Mouse (Mus musculus): ENCODE measurements at regions not wholly inside any gene's neighbourhood (a gene's known extent, or its start where the extent isn't known, plus 50 kb on each side); places are given as distances from the start of the nearest gene placed in this dataset.

DNA sequence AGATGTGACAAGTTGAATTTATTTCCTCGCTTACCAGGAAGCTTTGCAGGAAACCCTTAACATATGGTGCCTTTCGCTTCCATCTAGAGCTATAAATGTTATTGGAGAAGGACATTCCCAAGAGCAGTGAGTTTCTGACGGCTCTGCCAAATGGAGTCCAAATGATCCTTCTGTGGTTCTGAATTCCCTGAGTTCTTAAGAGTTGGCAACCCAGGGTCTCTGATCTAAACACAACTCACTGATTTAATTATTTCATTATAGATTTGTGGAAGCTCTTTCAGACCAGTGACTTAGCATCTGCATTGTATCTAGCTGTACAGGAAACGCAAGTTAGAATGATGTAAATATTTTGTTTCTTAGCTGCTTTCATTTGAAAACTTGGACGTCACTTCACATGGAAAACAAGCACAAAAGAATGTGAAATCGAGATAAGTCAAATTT, 1059.5 kb downstream of the Adgrl2 start:
- no peaks in the 10 kb centered on the region for H3K36me3 ChIP-seq (ENCODE audit: control insufficient read depth, insufficient read depth)
- H3K79me2 ChIP-seq (ENCODE audit: control insufficient read depth, insufficient read depth) = no peaks in the 10 kb centered on the region
- TF ChIP-seq USF1 (IDR thresholded peaks at IDR 0.05; ENCODE audit: low read depth) (no peak), CTCF (IDR thresholded peaks at IDR 0.05; ENCODE audit: control insufficient read depth, insufficient read depth, insufficient read length) (no peak), MYOG (IDR thresholded peaks at IDR 0.05; ENCODE audit: control insufficient read depth, extremely low read depth, insufficient read length) (no peak), CEBPB (IDR thresholded peaks at IDR 0.05; ENCODE audit: low read depth) (no peak), MAX (IDR thresholded peaks at IDR 0.05) (no peak), MYOD1 (IDR thresholded peaks at IDR 0.05; ENCODE audit: control insufficient read depth, insufficient read length, low read depth) (no peak), FOSL1 (IDR thresholded peaks at IDR 0.05; ENCODE audit: insufficient read depth, low read length, poor library complexity, severe bottlenecking) (no peak)
- H3ac ChIP-seq (ENCODE audit: control insufficient read depth, insufficient read length, low read depth) = no peak overlapping the region
- H3K27me3 ChIP-seq (ENCODE audit: control insufficient read depth, insufficient read depth, insufficient read length) = no peaks in the 10 kb centered on the region
- no peaks in the 10 kb centered on the region for H3K79me3 ChIP-seq (ENCODE audit: low read depth)
- no peak overlapping the region for H3K4me3 ChIP-seq (ENCODE audit: insufficient read depth, poor library complexity, severe bottlenecking)

GRCm38 (mm10) chr3:147920181-147920580, 1068.0 kb downstream of the Ttll7 start:
- TF ChIP-seq MYOG (IDR thresholded peaks at IDR 0.05; ENCODE audit: control insufficient read depth, extremely low read depth, insufficient read length) (no peak), MYOD1 (IDR thresholded peaks at IDR 0.05; ENCODE audit: control insufficient read depth, insufficient read length, low read depth) (no peak), FOSL1 (IDR thresholded peaks at IDR 0.05; ENCODE audit: insufficient read depth, low read length, poor library complexity, severe bottlenecking) (no peak), MAX (IDR thresholded peaks at IDR 0.05) (no peak), USF1 (IDR thresholded peaks at IDR 0.05; ENCODE audit: low read depth) (no peak), CTCF (IDR thresholded peaks at IDR 0.05; ENCODE audit: control insufficient read depth, insufficient read depth, insufficient read length) (no peak), CEBPB (IDR thresholded peaks at IDR 0.05; ENCODE audit: low read depth) (no peak)

GRCm38 (mm10) chr3:147919701-147920100, 1067.5 kb downstream of the Ttll7 start:
- H3K36me3 ChIP-seq (ENCODE audit: control insufficient read depth, insufficient read depth) = no peaks in the 10 kb centered on the region

More at GRCm38 (mm10) chr3:147920181-147920580, 1068.0 kb downstream of the Ttll7 start:
- Histone ChIP-seq H3ac (ENCODE audit: control insufficient read depth, insufficient read length, low read depth) (no peak overlapping the region), H3K79me3 (ENCODE audit: low read depth) (no peaks in the 10 kb centered on the region), H3K36me3 (ENCODE audit: control insufficient read depth, insufficient read depth) (no peaks in the 10 kb centered on the region), H3K79me2 (ENCODE audit: control insufficient read depth, insufficient read depth) (no peaks in the 10 kb centered on the region), H3K4me3 (ENCODE audit: insufficient read depth, poor library complexity, severe bottlenecking) (no peak overlapping the region), H3K27me3 (ENCODE audit: control insufficient read depth, insufficient read depth, insufficient read length) (no peaks in the 10 kb centered on the region)

GRCm38 (mm10) chr3:147919146-147919545, 1067.0 kb downstream of the Ttll7 start:
- Histone ChIP-seq H3K79me3 (ENCODE audit: low read depth) (no peaks in the 10 kb centered on the region), H3K27me3 (ENCODE audit: control insufficient read depth, insufficient read depth, insufficient read length) (no peaks in the 10 kb centered on the region), H3K79me2 (ENCODE audit: control insufficient read depth, insufficient read depth) (no peaks in the 10 kb centered on the region), H3K36me3 (ENCODE audit: control insufficient read depth, insufficient read depth) (no peaks in the 10 kb centered on the region), H3ac (ENCODE audit: control insufficient read depth, insufficient read length, low read depth) (no peak overlapping the region), H3K4me3 (ENCODE audit: insufficient read depth, poor library complexity, severe bottlenecking) (no peak overlapping the region)
- no peak for TF ChIP-seq MYOD1 (IDR thresholded peaks at IDR 0.05; ENCODE audit: control insufficient read depth, insufficient read length, low read depth)
- no peak for TF ChIP-seq USF1 (IDR thresholded peaks at IDR 0.05; ENCODE audit: low read depth)
- no peak for TF ChIP-seq CTCF (IDR thresholded peaks at IDR 0.05; ENCODE audit: control insufficient read depth, insufficient read depth, insufficient read length)
- TF ChIP-seq CEBPB (IDR thresholded peaks at IDR 0.05; ENCODE audit: low read depth) = no peak
- TF ChIP-seq MYOG (IDR thresholded peaks at IDR 0.05; ENCODE audit: control insufficient read depth, extremely low read depth, insufficient read length) = no peak

More at GRCm38 (mm10) chr3:147919701-147920100, 1067.5 kb downstream of the Ttll7 start:
- no peak overlapping the region for H3ac ChIP-seq (ENCODE audit: control insufficient read depth, insufficient read length, low read depth)
- no peaks in the 10 kb centered on the region for H3K79me3 ChIP-seq (ENCODE audit: low read depth)
- H3K79me2 ChIP-seq (ENCODE audit: control insufficient read depth, insufficient read depth) = no peaks in the 10 kb centered on the region
- H3K4me3 ChIP-seq (ENCODE audit: insufficient read depth, poor library complexity, severe bottlenecking) = no peak overlapping the region
- TF ChIP-seq CEBPB (IDR thresholded peaks at IDR 0.05; ENCODE audit: low read depth) (no peak), FOSL1 (IDR thresholded peaks at IDR 0.05; ENCODE audit: insufficient read depth, low read length, poor library complexity, severe bottlenecking) (no peak), MAX (IDR thresholded peaks at IDR 0.05) (no peak), USF1 (IDR thresholded peaks at IDR 0.05; ENCODE audit: low read depth) (no peak), MYOD1 (IDR thresholded peaks at IDR 0.05; ENCODE audit: control insufficient read depth, insufficient read length, low read depth) (no peak), MYOG (IDR thresholded peaks at IDR 0.05; ENCODE audit: control insufficient read depth, extremely low read depth, insufficient read length) (no peak)
- H3K27me3 ChIP-seq (ENCODE audit: control insufficient read depth, insufficient read depth, insufficient read length) = no peaks in the 10 kb centered on the region

GRCm38 (mm10) chr3:147896751-147897150, 1044.6 kb downstream of the Ttll7 start:
- Histone ChIP-seq H3K27me3 (ENCODE audit: control insufficient read depth, insufficient read depth, insufficient read length) (no peaks in the 10 kb centered on the region), H3K36me3 (ENCODE audit: control insufficient read depth, insufficient read depth) (no peaks in the 10 kb centered on the region), H3K79me3 (ENCODE audit: low read depth) (no peaks in the 10 kb centered on the region), H3K4me3 (ENCODE audit: insufficient read depth, poor library complexity, severe bottlenecking) (no peak overlapping the region), H3ac (ENCODE audit: control insufficient read depth, insufficient read length, low read depth) (no peak overlapping the region), H3K79me2 (ENCODE audit: control insufficient read depth, insufficient read depth) (no peaks in the 10 kb centered on the region)
- TF ChIP-seq MYOD1 (IDR thresholded peaks at IDR 0.05; ENCODE audit: control insufficient read depth, insufficient read length, low read depth) (no peak), CTCF (IDR thresholded peaks at IDR 0.05; ENCODE audit: control insufficient read depth, insufficient read depth, insufficient read length) (no peak), MAX (IDR thresholded peaks at IDR 0.05) (no peak), MYOG (IDR thresholded peaks at IDR 0.05; ENCODE audit: control insufficient read depth, extremely low read depth, insufficient read length) (no peak), CEBPB (IDR thresholded peaks at IDR 0.05; ENCODE audit: low read depth) (no peak), USF1 (IDR thresholded peaks at IDR 0.05; ENCODE audit: low read depth) (no peak), FOSL1 (IDR thresholded peaks at IDR 0.05; ENCODE audit: insufficient read depth, low read length, poor library complexity, severe bottlenecking) (no peak)

GRCm38 (mm10) chr3:147891682-147892081, 1039.5 kb downstream of the Ttll7 start:
- TF ChIP-seq MYOD1 (IDR thresholded peaks at IDR 0.05; ENCODE audit: control insufficient read depth, insufficient read length, low read depth) (no peak), USF1 (IDR thresholded peaks at IDR 0.05; ENCODE audit: low read depth) (no peak), MAX (IDR thresholded peaks at IDR 0.05) (no peak), MYOG (IDR thresholded peaks at IDR 0.05; ENCODE audit: control insufficient read depth, extremely low read depth, insufficient read length) (no peak), CTCF (IDR thresholded peaks at IDR 0.05; ENCODE audit: control insufficient read depth, insufficient read depth, insufficient read length) (no peak), CEBPB (IDR thresholded peaks at IDR 0.05; ENCODE audit: low read depth) (no peak), FOSL1 (IDR thresholded peaks at IDR 0.05; ENCODE audit: insufficient read depth, low read length, poor library complexity, severe bottlenecking) (no peak)
- Histone ChIP-seq H3K27me3 (ENCODE audit: control insufficient read depth, insufficient read depth, insufficient read length) (no peaks in the 10 kb centered on the region), H3K4me3 (ENCODE audit: insufficient read depth, poor library complexity, severe bottlenecking) (no peak overlapping the region)

More at GRCm38 (mm10) chr3:147891682-147892081, 1039.5 kb downstream of the Ttll7 start:
- Histone ChIP-seq H3K79me3 (ENCODE audit: low read depth) (no peaks in the 10 kb centered on the region), H3K79me2 (ENCODE audit: control insufficient read depth, insufficient read depth) (no peaks in the 10 kb centered on the region), H3ac (ENCODE audit: control insufficient read depth, insufficient read length, low read depth) (no peak overlapping the region), H3K36me3 (ENCODE audit: control insufficient read depth, insufficient read depth) (no peaks in the 10 kb centered on the region)
